Mouse (Mus musculus) adrenal gland (tissue): ENCODE results near the gene Chp1.
"Not testable (repeated sequence)": the region's sequence is repeated elsewhere in the genome, so short reads cannot be mapped to it uniquely, and the experiment has no call there.

Source experiments
- intact Hi-C: fragments of 180-260 bp; cut with DNase I; formaldehyde crosslinking; loops from one replicate; pipeline ENCODE4 v1.15.1; 2025
- long read RNA-seq, 2 experiments: library from polyadenylated mRNA; unstranded; transcript quantifications; one replicate each; pipeline ENCODE4 v2.0.0; 2020; ENCODE audit warnings: borderline replicate concordance in 1 of 2; ENCODE audit not compliant: insufficient replicate concordance in 1 of 2

The Chp1 gene
- long read RNA-seq, experiment 1, transcript Chp1-201 (7 exons, 2,609 nt) = major isoform, 100 of 124 reads
- long read RNA-seq, experiment 1, partial matches to known transcripts = 16 of 124 reads
- long read RNA-seq, experiment 1, other reads (novel, unspliced or antisense) = 7 of 124 reads
- long read RNA-seq, experiment 2, transcript Chp1-201 (7 exons, 2,609 nt) = major isoform, 140 of 170 reads
- long read RNA-seq, experiment 2, partial matches to known transcripts = 1 of 170 reads
- long read RNA-seq, experiment 2, other reads (novel, unspliced or antisense) = 28 of 170 reads

- intact Hi-C loops = no loop called here
These were observed at the start of gene Chp1, which contains the start of gene Exd1 for GRCm38 (mm10) chr2:119547522-119548370. Chp1 (plus strand) TSS chr2:119547697. Exd1 (minus strand) TSS chr2:119547627.

DNA sequence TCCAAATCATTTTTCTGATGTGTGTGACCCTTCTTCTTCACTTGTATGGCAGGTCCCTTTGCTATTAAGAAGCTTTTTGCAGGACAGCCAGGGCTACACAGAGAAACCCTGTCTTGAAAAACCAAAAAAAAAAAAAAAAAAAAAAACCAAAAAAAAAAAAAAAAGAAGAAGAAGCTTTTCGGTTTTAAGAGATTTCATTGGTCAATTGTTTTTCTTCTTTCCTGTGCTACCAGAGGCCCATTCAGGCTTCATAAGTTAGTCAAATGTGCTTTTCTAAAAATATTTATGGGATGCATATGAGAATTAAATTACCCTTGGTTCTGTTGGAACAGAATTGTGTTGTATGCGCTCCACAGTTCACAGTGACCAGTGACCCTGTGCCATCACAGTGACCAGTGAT is 48.6 kb upstream of the Chp1 start:
- intact Hi-C loops = no loop called here

GRCm38 (mm10) chr2:119500965-119501652 is 46.4 kb upstream of the Chp1 start:
- intact Hi-C loops = no loop called here

DNA sequence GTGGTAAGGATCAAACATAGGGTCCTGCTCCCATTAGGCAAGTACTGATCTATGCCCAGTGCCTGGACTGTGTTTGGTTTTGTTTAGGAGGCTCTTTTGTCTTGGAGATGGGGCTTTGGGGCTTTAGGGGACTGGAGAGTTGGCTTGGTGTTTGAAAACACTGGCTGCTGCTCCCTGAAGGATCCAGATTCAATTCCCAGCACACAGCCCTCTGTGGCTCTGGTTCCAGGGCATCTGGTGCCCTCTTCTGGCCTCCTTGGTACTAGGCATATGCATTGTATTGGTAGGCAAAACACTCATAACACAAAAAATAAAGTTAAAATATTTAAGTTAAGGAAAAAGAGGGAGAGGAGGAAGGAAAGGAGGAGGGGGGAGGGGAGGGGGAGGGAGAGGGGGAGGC is 40.4 kb upstream of the Chp1 start:
- intact Hi-C loops = no loop called here

DNA sequence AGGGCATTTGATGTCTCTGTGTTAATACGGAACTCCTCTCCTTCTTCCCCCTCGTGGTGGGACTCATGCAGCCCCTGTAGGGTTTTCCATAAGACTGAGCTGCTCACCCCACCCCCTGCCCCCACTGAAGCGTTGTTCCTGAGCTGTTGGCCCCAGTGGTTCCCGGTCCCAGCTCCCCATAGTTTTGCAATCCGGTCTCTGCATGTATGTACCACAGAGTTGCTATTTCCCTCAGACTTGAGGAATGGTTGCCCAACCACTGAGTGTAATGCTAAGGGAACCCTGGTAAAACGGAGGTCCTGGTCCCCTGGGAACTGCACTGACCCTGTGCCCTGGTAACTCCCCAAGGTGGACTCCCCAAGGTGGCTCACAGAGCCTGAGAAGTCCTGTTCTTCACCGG is 39.0 kb upstream of the Chp1 start:
- intact Hi-C loops = not testable (repeated sequence)

- intact Hi-C loops = loop anchor here (10.0 kb wide), 1 partner anchor 216 kb away; no protein-coding TSS in a partner anchor
These were observed 36.6 kb upstream of the Chp1 start for GRCm38 (mm10) chr2:119510856-119511255.

DNA sequence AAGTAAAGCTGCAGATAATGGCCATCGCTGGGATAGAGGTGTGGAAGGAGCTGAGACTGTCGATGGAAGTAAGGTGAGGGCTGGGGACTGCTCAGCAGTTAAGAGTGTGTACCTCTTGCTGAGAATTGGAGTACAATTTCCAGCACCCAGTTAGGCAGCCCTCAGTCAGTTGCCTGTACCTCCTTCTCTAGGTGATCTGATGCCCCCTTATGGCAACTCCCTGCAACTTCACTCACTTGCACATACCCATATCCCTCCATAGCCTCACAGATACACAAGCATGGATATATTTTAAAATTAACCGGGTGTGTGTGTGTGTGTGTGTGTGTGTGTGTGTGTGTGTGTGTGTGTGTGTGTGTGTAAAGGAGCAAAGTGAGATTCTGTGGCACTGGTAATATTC is 35.2 kb upstream of the Chp1 start:
- intact Hi-C loops = loop anchor here (10.0 kb wide), 1 partner anchor 217 kb away; no protein-coding TSS in a partner anchor

GRCm38 (mm10) chr2:119514026-119514522 is 33.4 kb upstream of the Chp1 start:
- intact Hi-C loops = loop anchor here (10.0 kb wide), 1 partner anchor 219 kb away; no protein-coding TSS in a partner anchor

GRCm38 (mm10) chr2:119516811-119517210 is 30.7 kb upstream of the Chp1 start:
- intact Hi-C loops = loop anchor here (10.0 kb wide), 1 partner anchor 222 kb away; no protein-coding TSS in a partner anchor

DNA sequence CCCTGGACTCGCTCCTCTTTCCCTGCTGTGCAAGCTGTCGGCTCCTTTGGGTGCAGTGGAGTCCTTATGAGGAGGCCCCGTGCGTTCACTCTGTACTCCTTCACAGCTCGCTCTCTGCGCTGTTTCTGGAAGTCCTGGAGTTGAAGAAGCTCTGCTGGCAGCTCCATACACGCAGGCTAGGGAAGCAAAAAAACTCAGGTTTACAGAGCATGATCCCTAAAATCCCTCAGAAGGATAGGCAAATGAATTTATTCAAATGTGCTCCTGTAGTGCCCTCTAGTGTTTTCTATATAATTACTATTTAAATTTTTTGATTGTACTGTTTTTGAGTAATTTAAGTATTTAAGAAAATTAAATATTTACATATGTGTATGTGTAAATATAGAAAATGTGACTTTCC is 26.9 kb upstream of the Chp1 start:
- intact Hi-C loops = no loop called here

- intact Hi-C loops = no loop called here
These were observed 23.7 kb upstream of the Chp1 start for GRCm38 (mm10) chr2:119523836-119524235.

- intact Hi-C loops = no loop called here
These were observed 22.1 kb upstream of the Chp1 start for GRCm38 (mm10) chr2:119525422-119525821.

GRCm38 (mm10) chr2:119538802-119539201 is 8.7 kb upstream of the Chp1 start:
- intact Hi-C loops = no loop called here

- intact Hi-C loops = loop anchor here (5.0 kb wide), 2 partner anchors 45 to 120 kb away; partner anchors contain the start of gene Ndufaf1
These were observed 5.4 kb upstream of the Chp1 start for GRCm38 (mm10) chr2:119542106-119542505.

GRCm38 (mm10) chr2:119543656-119544055 is 3.8 kb upstream of the Chp1 start:
- intact Hi-C loops = loop anchor here (5.0 kb wide), 2 partner anchors 44 to 119 kb away; partner anchors contain the start of gene Ndufaf1

GRCm38 (mm10) chr2:119546848-119547521 is 512 bp upstream of the Chp1 start:
- intact Hi-C loops = no loop called here

GRCm38 (mm10) chr2:119548371-119548660 is 819 bp downstream of the Chp1 start:
- intact Hi-C loops = no loop called here

DNA sequence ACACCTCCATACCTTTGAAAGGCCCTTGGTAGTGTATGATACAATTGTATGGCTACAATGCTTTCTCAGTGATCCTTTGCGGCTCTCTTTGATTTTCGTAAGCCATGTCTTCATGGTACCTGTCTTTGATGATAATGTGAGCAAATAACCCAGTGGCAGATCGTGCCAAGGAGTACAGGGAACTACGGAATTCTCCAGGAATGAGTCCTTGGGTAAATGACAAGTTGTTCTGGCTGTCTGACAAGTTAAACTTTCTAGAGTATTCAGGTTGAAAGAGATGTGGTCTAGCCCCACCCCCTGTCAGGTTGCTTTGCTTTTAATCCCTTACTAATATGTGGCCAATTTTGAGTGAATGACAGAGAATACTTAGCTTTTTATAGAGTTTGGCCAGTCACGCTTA is 1.2 kb downstream of the Chp1 start:
- intact Hi-C loops = no loop called here

DNA sequence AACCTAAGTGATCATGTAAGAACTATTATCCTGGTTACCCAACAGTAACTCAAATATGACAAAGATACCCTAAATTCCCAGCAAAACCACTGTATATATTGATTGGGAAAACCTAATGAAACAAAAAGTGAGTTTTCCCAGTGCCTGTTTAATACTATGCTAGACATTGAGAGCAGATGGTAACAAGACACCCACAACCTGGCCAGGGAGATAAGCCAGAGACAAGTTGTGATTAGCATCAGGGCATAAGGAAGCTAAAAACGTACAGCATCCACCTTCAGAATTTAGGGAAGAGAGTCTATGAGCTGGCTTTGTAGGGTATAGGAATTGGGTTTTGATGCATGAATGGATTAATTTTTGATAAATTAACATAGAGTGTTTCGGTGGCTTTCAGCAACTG is 2.2 kb downstream of the Chp1 start:
- intact Hi-C loops = no loop called here

- intact Hi-C loops = no loop called here
These were observed 10.5 kb downstream of the Chp1 start for GRCm38 (mm10) chr2:119558039-119558438.
